In genomic region chr15:97844037-97845034, GRCm38 (mm10) we compare ENCODE assay signal across 7 mouse cellular contexts. TPM values are rescaled to one million over a fixed set of nuclear protein-coding genes. Genes with fewer than 3 reads are reported as not detected.
DNase-seq lines count a peak whose midpoint lies in the region; ATAC-seq and TF ChIP-seq lines count a peak whose summit lies in the region.

TSS of gene Hdac7 (minus strand) at chr15:97844502.

- no peak within 1 kb of the TSS for H3K4me3 ChIP-seq in CH12.LX (replicated peaks in 1 of 3; ENCODE audit: low read depth in 2 of 3, low read length in 2 of 3, poor library complexity in 1 of 3)
- no peak within 1 kb of the TSS for H3K4me3 ChIP-seq in forebrain, embryonic 13.5 days
- H3K4me3 ChIP-seq in hindbrain, embryonic 12.5 days, result no peak within 1 kb of the TSS
- H3K4me3 ChIP-seq in liver, embryonic 13.5 days (replicated peaks), result peak within 1 kb of the TSS; percentile 44
- no peak within 1 kb of the TSS for H3K4me3 ChIP-seq in stomach, embryonic 15.5 days (replicated peaks)

- no peak within 1 kb of the TSS for H3K27ac ChIP-seq in CH12.LX (ENCODE audit: insufficient read depth, low read depth)
- H3K27ac ChIP-seq in forebrain, embryonic 13.5 days, result no peak within 1 kb of the TSS
- H3K27ac ChIP-seq in hindbrain, embryonic 12.5 days, result no peak within 1 kb of the TSS
- H3K27ac ChIP-seq in liver, embryonic 13.5 days, result peak within 1 kb of the TSS; percentile 87
- H3K27ac ChIP-seq in stomach, embryonic 15.5 days, result no peak within 1 kb of the TSS

- DNase-seq in CH12.LX (ENCODE audit: extremely low read depth) (no peak), MEL-GATA-1-ER (ENCODE audit: extremely low read depth, low read depth) (peak; percentile 96)
- DNase-seq in liver, embryonic 13.5 days, result peak; percentile 56
- no peak for DNase-seq in embryo, embryonic 10 days (ENCODE audit: low spot score)

- ATAC-seq in forebrain, embryonic 13.5 days, result no peak
- no peak for ATAC-seq in hindbrain, embryonic 12.5 days (ENCODE audit: low FRiP score)
- peak; percentile 75 for ATAC-seq in liver, embryonic 13.5 days (ENCODE audit: low read depth)
- ATAC-seq in stomach, embryonic 15.5 days (ENCODE audit: insufficient read depth, low FRiP score, low read depth), result no peak

- H3K4me2 ChIP-seq in CH12.LX (ENCODE audit: insufficient read depth, low read depth, poor library complexity, severe bottlenecking), result no peak within 1 kb of the TSS
- H3K4me2 ChIP-seq in forebrain, embryonic 13.5 days, result no peak within 1 kb of the TSS
- H3K4me2 ChIP-seq in hindbrain, embryonic 12.5 days (replicated peaks), result no peak within 1 kb of the TSS
- H3K4me2 ChIP-seq in liver, embryonic 13.5 days, result peak within 1 kb of the TSS; percentile 60
- H3K4me2 ChIP-seq in stomach, embryonic 15.5 days, result no peak within 1 kb of the TSS

- no peaks in the 10 kb centered on the region for H3K36me3 ChIP-seq in CH12.LX (replicated peaks in 1 of 2; ENCODE audit: control insufficient read depth in 1 of 2, insufficient read depth in 1 of 2, low read length in 1 of 2)
- no peaks in the 10 kb centered on the region for H3K36me3 ChIP-seq in forebrain, embryonic 13.5 days (ENCODE audit: poor library complexity, severe bottlenecking)
- no peaks in the 10 kb centered on the region for H3K36me3 ChIP-seq in hindbrain, embryonic 12.5 days
- H3K36me3 ChIP-seq in liver, embryonic 13.5 days, result no peaks in the 10 kb centered on the region
- no peaks in the 10 kb centered on the region for H3K36me3 ChIP-seq in stomach, embryonic 15.5 days

- no peak for TF ChIP-seq RAD21 in CH12.LX (IDR thresholded peaks at IDR 0.05; ENCODE audit: low read depth, low read length)

- TF ChIP-seq CTCF in CH12.LX (conservative IDR thresholded peaks at IDR 0.05 in 1 of 2, IDR thresholded peaks at IDR 0.05 in 1 of 2; ENCODE audit: low read depth in 2 of 2, low read length in 2 of 2), result no peak

- peaks cover 22 to 72% of the 10 kb centered on the region in 2 experiments for H3K4me1 ChIP-seq in CH12.LX (ENCODE audit: control insufficient read depth in 1 of 2, insufficient read depth in 2 of 2)
- H3K4me1 ChIP-seq in forebrain, embryonic 13.5 days, result peaks cover 9% of the 10 kb centered on the region
- H3K4me1 ChIP-seq in hindbrain, embryonic 12.5 days, result peaks cover 8% of the 10 kb centered on the region; the same call in 1 of the 2 replicates
- peaks cover 97% of the 10 kb centered on the region for H3K4me1 ChIP-seq in liver, embryonic 13.5 days (replicated peaks)
- peaks cover 19% of the 10 kb centered on the region for H3K4me1 ChIP-seq in stomach, embryonic 15.5 days

- dilution Hi-C loops in CH12.LX (cut with MboI; ENCODE audit: extremely low pct_ligation_motif_present, extremely low pct_unique_long_range_greater_than_20kb, low sequenced_read_pairs), result no loop called here

- in situ Hi-C loops in CH12.LX (cut with MboI; ENCODE audit: low pct_ligation_motif_present, low pct_unique_long_range_greater_than_20kb, low sequenced_read_pairs), result loop anchor here (5.0 to 25.0 kb wide), 3 partner anchors 52 to 382 kb away; no protein-coding TSS in a partner anchor

- peaks cover 8% of the 10 kb centered on the region for H3K9me3 ChIP-seq in CH12.LX (replicated peaks; ENCODE audit: low read length)
- no peaks in the 10 kb centered on the region for H3K9me3 ChIP-seq in forebrain, embryonic 13.5 days (replicated peaks)
- H3K9me3 ChIP-seq in hindbrain, embryonic 12.5 days (replicated peaks), result no peaks in the 10 kb centered on the region
- H3K9me3 ChIP-seq in liver, embryonic 13.5 days (replicated peaks), result 0 out of 2 replicates have a peak, but pooled peaks cover 4% of the 10 kb centered on the region
- H3K9me3 ChIP-seq in stomach, embryonic 15.5 days, result no peaks in the 10 kb centered on the region

- 74% methylated on average over 19 of the region's 19 CpGs for WGBS in forebrain, embryonic 13.5 days
- 72% methylated on average over 19 of the region's 19 CpGs for WGBS in hindbrain, embryonic 12.5 days
- 21% methylated on average over 19 of the region's 19 CpGs for WGBS in liver, embryonic 13.5 days (ENCODE audit: insufficient replicate concordance)
- 68% methylated on average over 19 of the region's 19 CpGs for WGBS in stomach, embryonic 15.5 days

- no peaks in the 10 kb centered on the region for H3K79me2 ChIP-seq in CH12.LX (replicated peaks; ENCODE audit: control insufficient read depth, extremely low read depth, insufficient read depth, poor library complexity, severe bottlenecking)

- H3K27me3 ChIP-seq in CH12.LX (replicated peaks), result no peaks in the 10 kb centered on the region
- no peaks in the 10 kb centered on the region for H3K27me3 ChIP-seq in forebrain, embryonic 13.5 days
- H3K27me3 ChIP-seq in hindbrain, embryonic 12.5 days, result no peaks in the 10 kb centered on the region
- H3K27me3 ChIP-seq in liver, embryonic 13.5 days, result no peaks in the 10 kb centered on the region
- no peaks in the 10 kb centered on the region for H3K27me3 ChIP-seq in stomach, embryonic 15.5 days (replicated peaks)

- no peak within 1 kb of the TSS for H3K9ac ChIP-seq in CH12.LX (ENCODE audit: insufficient read depth, low read depth)
- H3K9ac ChIP-seq in forebrain, embryonic 13.5 days, result no peak within 1 kb of the TSS
- H3K9ac ChIP-seq in hindbrain, embryonic 12.5 days, result no peak within 1 kb of the TSS
- peak within 1 kb of the TSS; percentile 69 for H3K9ac ChIP-seq in liver, embryonic 13.5 days
- H3K9ac ChIP-seq in stomach, embryonic 15.5 days, result no peak within 1 kb of the TSS

- TF ChIP-seq EP300 in CH12.LX (IDR thresholded peaks at IDR 0.05; ENCODE audit: low read length), result no peak

- TF ChIP-seq POLR2A in CH12.LX (IDR thresholded peaks at IDR 0.05; ENCODE audit: low read depth, low read length), result no peak

TF ChIP-seq in CH12.LX, 34 proteins besides CTCF, POLR2A, EP300 and RAD21:
- TF ChIP-seq PAX5 (IDR thresholded peaks at IDR 0.05; ENCODE audit: low read length) (no peak), E2F4 (IDR thresholded peaks at IDR 0.05; ENCODE audit: insufficient replicate concordance, low read depth, low read length) (no peak), USF1 (IDR thresholded peaks at IDR 0.05; ENCODE audit: low read depth, low read length) (no peak), UBTF (IDR thresholded peaks at IDR 0.05; ENCODE audit: low read depth, low read length) (no peak), RCOR1 (conservative IDR thresholded peaks at IDR 0.05; ENCODE audit: low read depth, low read length) (no peak), ELF1 (IDR thresholded peaks at IDR 0.05; ENCODE audit: low read depth, low read length) (no peak), SMC3 (IDR thresholded peaks at IDR 0.05; ENCODE audit: low read depth, low read length) (no peak), CHD1 (IDR thresholded peaks at IDR 0.05; ENCODE audit: low read depth, low read length) (no peak), TBP (conservative IDR thresholded peaks at IDR 0.05; ENCODE audit: low read depth, low read length) (no peak), ZNF384 (IDR thresholded peaks at IDR 0.05; ENCODE audit: low read depth, low read length) (no peak), IRF4 (IDR thresholded peaks at IDR 0.05; ENCODE audit: low read depth, low read length) (no peak), TCF12 (IDR thresholded peaks at IDR 0.05; ENCODE audit: low read depth, low read length) (no peak), JUND (conservative IDR thresholded peaks at IDR 0.05; ENCODE audit: low read depth, low read length) (no peak), GABPA (IDR thresholded peaks at IDR 0.05; ENCODE audit: insufficient replicate concordance, low read depth, low read length) (no peak), ETS1 (conservative IDR thresholded peaks at IDR 0.05; ENCODE audit: low read depth, low read length) (no peak), ZMIZ1 (IDR thresholded peaks at IDR 0.05; ENCODE audit: low read depth, low read length) (no peak), KAT2A (IDR thresholded peaks at IDR 0.05; ENCODE audit: insufficient replicate concordance, low read length) (no peak), CHD2 (IDR thresholded peaks at IDR 0.05; ENCODE audit: low read length) (no peak), ZC3H11A (IDR thresholded peaks at IDR 0.05; ENCODE audit: low read depth, low read length) (no peak)

RNA-seq across cellular contexts. Expression of gene Hdac7, which starts in this region (rescaled TPM):
- total RNA-seq in CH12.LX (2012; rRNA removed) (18.0 and 21.7 TPM in 2 replicates), CH12.LX (2014; rRNA removed) (17.7 and 19.8 TPM in 2 replicates)
- polyA plus RNA-seq in CH12.LX (2012; ENCODE audit: insufficient read length, low read depth), result 47.8 and 55.2 TPM in 2 replicates
- polyA plus RNA-seq in forebrain, embryonic 13.5 days (2015; fragmentation: Nextera tagmentation; extraction: Ambion mirVana), result 20.3 and 23.3 TPM in 2 replicates
- 26.7 and 29.1 TPM in 2 replicates for polyA plus RNA-seq in hindbrain, embryonic 12.5 days (2016; fragmentation: Nextera tagmentation; extraction: Ambion mirVana)
- 8.0 and 8.3 TPM in 2 replicates for polyA plus RNA-seq in liver, embryonic 13.5 days (2015; fragmentation: Nextera tagmentation; extraction: Ambion mirVana)
- polyA plus RNA-seq in stomach, embryonic 15.5 days (2015; fragmentation: Nextera tagmentation; extraction: Ambion mirVana), result 22.1 and 23.6 TPM in 2 replicates

Comparison
In these comparisons a context has a peak if more than half of its experiments do, and no peak if none do; other contexts are left out.
1. DNase-seq: peak in MEL-GATA-1-ER (single experiment) and liver, embryonic 13.5 days (single experiment); none in CH12.LX (single experiment) and embryo, embryonic 10 days (single experiment).